In the genomic region with DNA sequence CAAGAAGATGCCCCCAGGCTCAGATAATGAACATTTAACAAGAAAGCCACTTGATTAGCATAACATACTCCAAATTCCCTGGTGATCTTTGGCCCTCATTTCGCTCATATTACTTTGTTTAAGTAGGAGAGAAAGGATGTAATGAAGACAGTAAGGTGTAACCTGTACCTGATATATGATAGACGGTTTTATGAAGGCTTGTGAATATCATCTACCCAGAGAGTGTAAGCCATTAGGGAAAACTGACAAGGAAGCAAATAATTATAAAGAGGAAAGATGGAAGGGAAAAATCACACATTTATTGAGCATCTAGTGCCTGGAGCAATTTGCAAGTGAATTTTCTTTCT, we compare ENCODE assay signal across 24 mouse cellular contexts.
"Had no signal": no experiment of that assay in that cellular context is flagged by ENCODE, and none has a peak within 500 bp of the region (broad histone marks: within the 10 kb centered on the region; RNA-seq: fewer than 3 reads in every experiment).

No protein-coding gene starts in this region.

- ATAC-seq: intestine, embryonic 16.5 days; liver, embryonic 12.5 days had no signal

- H3K4me3 ChIP-seq: heart, adult 2 months; heart, embryonic 13.5 days; heart, embryonic 15.5 days; hindbrain, embryonic 15.5 days; kidney, embryonic 15.5 days; limb, embryonic 13.5 days; limb, embryonic 15.5 days; liver, embryonic 12.5 days had no signal

- H3K36me3 ChIP-seq: heart, embryonic 13.5 days; heart, embryonic 15.5 days; hindbrain, embryonic 15.5 days; kidney, embryonic 15.5 days; limb, embryonic 13.5 days; limb, embryonic 15.5 days; liver, embryonic 12.5 days had no signal

- H3K4me2 ChIP-seq: heart, embryonic 11.5 days; heart, embryonic 13.5 days; heart, embryonic 15.5 days; hindbrain, embryonic 15.5 days; kidney, embryonic 15.5 days; limb, embryonic 13.5 days; limb, embryonic 15.5 days; liver, embryonic 12.5 days had no signal

- H3K27ac ChIP-seq: heart, adult 2 months; heart, embryonic 13.5 days; heart, embryonic 15.5 days; hindbrain, embryonic 15.5 days; kidney, embryonic 15.5 days; kidney, postnatal 0 days; limb, embryonic 13.5 days; limb, embryonic 15.5 days; liver, embryonic 12.5 days had no signal

- H3K9ac ChIP-seq: heart, embryonic 13.5 days; heart, embryonic 15.5 days; hindbrain, embryonic 15.5 days; kidney, embryonic 15.5 days; limb, embryonic 13.5 days; limb, embryonic 15.5 days; liver, embryonic 12.5 days had no signal

- H3K4me1 ChIP-seq: heart, embryonic 13.5 days; heart, embryonic 15.5 days; hindbrain, embryonic 15.5 days; kidney, embryonic 15.5 days; limb, embryonic 13.5 days; limb, embryonic 15.5 days; liver, embryonic 12.5 days had no signal

- H3K9me3 ChIP-seq: heart, embryonic 13.5 days; heart, embryonic 15.5 days; hindbrain, embryonic 15.5 days; kidney, embryonic 15.5 days; limb, embryonic 13.5 days; limb, embryonic 15.5 days; liver, embryonic 12.5 days had no signal

- H3K27me3 ChIP-seq: heart, embryonic 13.5 days; heart, embryonic 15.5 days; hindbrain, embryonic 15.5 days; kidney, embryonic 15.5 days; limb, embryonic 13.5 days; limb, embryonic 15.5 days; liver, embryonic 12.5 days had no signal

- DNase-seq: gastrocnemius, postnatal 14 days; gastrocnemius, postnatal 36 days; heart, adult 11 months; heart, adult 2 months; heart, postnatal 14 days; heart, postnatal 36 days; kidney, adult 11 months; kidney, adult 2 months; kidney, adult 9 months; kidney, postnatal 14 days; kidney, postnatal 36 days; layer of hippocampus, adult 9-11 months; layer of hippocampus, postnatal 36 days; left cerebral cortex, postnatal 4 days had no signal
